Mouse (Mus musculus) cerebellum, adult 11-12 months (tissue): ENCODE results near the gene Cd24a.

Experiments
- DNase-seq: peaks from one replicate; pipeline ENCODE4 v3.0.0; 2022

Cd24a gene

DNA sequence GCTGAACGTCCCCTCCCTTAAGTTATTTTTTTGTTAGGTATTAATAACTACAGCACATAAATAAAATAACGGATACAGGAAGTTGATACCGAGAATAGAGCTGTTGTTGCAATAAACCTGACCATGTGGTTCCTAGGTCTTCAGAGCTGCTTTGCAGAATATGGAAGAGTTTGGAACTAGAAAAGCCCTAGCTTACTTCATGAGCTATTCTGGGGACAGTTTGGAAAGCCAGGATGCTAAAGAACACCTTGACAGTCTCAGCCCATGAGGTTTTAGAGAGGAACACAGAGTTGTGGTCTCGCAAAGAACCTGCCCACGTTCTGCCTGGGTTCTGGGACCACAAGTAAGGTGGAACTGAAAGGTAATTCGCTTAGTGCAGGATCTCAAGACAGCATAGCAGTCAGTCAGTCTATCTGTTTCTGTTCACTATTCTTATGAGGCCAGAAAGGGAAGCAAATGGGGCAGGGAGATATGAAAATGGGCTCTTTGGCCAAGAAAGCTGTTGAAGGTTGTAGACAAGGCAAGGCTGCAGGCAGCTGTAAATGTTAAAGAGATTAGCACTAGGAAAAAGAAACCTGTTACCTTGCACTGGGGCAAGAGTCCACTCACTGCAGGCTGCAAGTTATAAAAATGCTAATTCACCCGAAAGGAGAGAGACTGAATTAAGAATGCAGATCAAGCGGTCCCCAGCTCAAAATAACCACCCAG lies 10.5 kb downstream of the Cd24a start:
- no peak for DNase-seq

DNA sequence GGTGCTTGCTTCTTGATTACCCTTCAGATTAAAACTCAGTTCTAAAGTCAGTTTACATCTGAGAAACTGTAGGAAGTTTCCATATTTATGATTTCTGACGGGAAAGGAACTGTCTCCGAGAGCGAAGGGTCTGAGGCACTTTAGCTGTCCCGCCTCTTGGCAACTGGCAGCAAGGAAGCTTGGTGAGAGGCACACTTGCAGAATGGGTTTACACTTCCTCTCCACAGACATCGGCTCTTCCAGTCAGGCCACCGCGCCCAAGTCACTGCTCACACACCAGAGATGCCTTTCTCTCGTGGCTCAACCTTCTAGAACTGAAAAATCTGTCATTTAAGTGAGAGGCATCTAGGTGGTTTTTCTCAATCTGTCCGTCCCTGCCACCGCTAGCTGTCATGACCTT lies 13.4 kb downstream of the Cd24a start:
- no peak for DNase-seq

DNA sequence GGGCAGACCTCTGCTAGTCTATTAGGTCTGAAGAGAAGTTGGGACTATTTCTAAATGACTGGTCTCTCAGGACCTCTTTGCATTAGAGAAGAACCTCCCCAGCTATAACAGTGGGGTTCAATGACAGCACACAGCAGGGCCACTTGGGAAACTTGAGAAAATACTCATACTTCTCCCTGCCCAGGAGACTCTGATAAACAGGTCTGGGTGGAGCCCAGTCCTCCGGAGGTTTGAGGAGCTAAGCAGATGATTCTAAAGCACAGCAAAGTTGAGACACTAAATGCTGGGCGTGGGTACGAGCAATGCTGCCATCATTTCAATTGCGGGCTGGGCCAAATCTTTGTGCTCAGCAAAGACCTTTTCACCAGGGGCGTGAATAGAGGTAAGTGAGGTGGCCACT lies 15.1 kb downstream of the Cd24a start:
- no peak for DNase-seq

DNA sequence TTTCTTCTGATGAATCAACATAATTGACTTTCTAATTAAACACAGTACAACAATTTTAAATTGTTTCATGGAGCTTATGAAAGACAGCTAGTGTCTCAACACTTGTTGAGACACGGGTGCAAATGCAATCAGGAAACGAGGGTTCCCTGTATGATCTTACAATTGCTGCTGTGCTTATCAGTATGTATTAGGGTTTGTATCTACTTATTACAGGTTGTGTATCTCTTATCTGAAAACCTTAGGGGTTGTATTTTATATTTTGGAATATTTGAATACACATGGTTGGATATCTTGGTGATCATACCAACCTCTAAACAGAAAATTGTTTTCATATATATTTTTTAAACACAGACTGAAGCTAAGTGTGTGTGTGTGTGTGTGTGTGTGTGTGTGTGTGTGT lies 16.1 kb downstream of the Cd24a start:
- DNase-seq: no peak

DNA sequence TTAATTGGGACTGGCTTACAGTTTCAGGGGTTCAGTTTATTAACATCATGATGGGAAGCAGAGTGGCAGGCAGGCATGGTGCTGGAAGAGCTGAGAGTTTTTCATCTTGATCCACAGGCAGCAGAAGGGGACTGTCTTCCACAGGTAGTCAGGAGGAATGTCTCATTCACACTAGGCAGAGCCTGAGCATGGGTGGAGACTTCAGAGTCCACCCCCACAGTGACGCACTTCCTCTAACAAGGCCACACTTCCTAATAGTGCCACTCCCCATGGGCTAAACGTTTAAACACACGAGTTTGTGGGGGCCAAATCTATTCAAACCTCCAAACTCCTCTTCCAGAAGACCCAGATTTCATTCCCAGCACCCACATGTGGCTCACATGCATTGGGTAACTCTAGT lies 16.8 kb downstream of the Cd24a start:
- no peak for DNase-seq

DNA sequence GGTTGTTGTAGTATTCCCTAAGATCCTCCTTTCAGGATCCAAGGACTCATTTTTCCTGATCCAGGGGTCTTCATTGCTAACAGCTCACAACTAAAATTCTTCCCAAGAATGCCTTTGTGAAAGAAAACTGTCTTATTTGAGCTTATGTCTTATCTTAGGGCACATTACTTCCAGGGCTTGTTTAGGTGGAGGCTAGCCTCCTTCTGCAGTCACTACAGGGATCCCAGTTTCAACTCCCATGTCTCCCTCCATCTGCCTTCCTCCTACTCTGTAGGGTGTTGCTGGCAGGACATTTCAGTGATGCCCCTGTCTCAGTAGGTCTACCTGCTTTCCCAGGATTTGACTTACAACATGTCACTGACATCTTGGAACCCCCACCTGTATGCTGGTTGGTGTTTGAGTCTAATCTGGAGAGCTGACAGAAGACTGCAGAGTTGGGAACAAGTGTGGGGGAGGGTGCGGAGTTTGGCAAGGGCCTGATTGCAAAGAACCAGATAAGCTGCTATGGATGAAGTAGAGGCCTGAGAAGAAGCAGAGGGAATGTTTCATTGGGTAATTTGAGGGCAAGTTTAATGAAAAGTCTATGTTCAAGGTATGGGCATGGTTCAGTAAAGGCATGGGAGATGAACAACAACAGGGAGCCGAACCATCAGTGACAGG lies 20.1 kb downstream of the Cd24a start:
- DNase-seq: no peak

DNA sequence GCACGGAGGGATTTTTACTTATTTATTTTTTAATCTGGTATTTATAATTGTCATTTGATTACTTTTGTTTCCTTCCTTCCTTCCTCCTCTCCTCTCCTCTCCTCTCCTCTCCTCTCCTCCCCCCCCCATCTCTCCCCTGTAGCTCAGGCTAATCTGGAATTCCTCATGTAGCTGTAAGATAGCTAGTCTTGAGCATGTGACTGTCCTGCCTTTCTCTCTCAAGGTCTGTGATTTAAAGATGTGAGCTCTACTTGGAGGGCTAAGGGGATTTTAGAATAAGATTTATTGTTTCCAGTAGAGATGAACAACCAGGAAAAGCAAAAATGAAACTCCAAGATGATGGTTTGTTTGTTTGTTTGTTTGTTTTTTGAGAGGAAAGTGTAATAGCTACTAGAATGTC lies 23.0 kb downstream of the Cd24a start:
- no peak for DNase-seq

DNA sequence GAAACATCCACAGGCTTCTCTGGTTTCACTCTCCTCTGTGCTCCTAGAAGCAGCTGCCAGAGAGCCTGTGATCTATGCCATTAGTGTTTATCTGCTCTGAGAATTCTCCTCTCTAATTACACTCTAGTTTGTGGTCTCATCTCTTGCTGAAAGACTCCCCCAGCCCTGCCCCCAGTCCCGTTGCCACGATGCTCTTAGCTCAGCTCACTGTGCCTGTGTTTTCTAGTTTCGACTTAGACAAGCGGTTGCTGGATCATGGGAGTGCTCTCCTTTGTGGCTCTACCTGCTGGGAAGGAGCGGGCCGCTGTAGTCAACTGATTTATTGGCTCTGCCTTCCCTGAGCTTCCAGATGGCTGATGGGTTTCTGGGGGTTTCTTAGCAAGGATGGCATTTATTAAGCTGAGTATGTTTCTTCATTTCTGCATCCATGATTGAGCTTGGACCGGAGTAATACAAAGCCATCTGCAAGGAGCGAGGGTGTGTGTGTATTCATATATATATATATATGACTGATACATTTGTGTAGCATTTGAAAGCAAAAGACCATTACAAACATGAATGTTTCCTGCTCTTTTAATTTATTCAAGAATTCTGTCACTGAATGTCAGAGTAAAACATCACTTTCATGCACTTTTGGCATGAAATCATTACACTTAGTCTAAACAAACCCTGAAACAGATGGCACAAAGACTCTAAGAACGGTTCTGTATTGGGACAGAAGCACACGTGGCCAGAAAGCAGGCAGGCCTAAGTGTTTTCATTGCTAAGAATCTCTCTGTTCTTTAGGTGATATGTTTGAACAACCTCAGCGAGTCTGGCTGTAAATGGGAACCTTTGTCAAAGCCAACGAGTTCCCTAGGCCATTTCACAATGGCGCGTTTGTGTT lies 23.7 kb downstream of the Cd24a start:
- no peak for DNase-seq

DNA sequence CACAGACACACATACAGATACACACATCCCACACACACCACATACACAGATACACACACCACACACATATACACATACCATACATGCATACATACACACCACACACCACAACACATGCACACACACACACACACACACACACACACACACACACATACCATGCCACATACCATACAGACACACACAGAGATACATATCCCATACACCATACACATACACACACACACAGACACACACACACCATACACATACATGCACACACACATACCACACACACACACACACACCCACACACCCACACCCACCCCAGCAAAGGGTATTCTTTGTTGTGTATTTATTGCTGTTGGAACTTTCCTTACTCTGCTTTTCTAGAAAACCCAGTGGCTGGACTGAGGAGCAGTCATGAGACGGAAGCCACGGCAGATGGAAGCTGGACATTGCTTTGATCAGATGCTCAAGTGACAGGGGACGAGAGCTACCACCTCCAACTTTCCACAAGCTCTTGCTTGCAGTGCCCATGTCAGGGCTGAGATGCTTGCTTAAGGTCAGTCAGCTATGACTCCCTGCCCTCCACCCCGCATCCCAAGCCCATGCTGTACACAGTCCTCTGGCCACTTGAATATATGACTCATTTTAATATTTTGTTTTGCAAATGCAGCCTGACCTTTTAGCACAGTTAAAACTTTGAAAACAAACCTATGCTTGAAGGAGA lies 26.0 kb downstream of the Cd24a start:
- no peak for DNase-seq

DNA sequence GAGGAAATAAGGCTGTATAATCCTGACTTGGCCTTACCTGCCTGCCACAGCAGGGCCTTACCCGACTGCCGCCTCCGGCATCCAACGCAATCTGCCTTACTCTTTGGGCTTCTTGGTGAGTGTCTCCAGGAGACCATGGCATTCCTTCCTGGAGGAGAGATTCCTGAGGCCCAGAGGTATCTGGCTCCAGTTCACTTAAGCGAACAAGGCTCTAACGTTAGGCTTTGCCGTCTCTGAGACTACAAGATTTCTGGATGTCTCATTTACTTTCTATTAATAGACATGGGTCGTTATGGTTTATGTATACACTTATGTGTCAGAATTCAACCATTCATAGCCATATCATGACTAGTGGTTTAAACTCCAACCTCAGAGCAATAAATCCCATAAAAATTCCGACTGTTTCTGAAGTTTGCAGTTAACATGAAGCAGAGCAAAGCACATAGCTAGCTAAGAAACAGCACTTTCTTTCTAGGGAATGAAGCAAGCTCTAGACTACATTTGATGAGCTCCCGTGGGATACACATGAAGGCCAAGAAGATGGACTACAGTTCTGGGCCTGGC lies 26.7 kb downstream of the Cd24a start:
- DNase-seq: no peak

DNA sequence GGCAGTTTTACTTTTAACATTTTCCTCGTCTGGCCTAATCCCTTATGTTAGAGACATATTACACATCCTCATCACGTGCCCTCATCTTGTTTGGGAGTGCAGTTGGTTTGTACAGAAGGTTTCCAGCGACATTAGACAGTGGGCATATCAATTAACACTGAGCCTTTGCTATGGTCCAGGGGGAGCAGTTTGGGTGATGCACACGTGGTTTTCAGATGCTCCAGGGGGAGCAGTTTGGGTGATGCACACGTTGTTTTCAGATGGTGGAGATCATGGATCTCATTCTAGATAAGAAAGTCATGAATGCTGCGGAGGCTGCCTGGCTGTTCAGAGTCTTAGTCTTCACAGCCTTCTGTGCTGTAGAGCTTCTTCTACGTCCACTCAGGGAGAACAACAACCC lies 27.8 kb downstream of the Cd24a start:
- DNase-seq: no peak

DNA sequence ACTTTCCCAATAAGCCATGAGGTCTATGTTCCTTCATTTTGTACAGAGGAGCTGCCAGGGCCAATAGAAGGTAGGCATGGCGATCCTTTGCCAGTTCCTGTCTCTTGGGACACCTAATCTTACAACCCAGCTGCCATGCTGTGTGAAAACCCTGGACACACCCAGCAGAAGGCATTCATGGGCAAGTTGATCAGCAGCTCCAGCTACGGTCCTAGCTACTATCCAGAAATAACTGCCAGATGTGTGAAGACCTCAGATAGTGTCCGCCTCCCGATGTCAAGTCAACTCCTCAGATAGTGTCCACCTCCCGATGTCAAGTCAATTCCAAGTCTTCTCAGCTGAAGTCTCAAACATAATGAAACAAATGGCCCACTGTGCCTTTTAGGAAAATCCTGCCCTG lies 31.4 kb downstream of the Cd24a start:
- DNase-seq: no peak

DNA sequence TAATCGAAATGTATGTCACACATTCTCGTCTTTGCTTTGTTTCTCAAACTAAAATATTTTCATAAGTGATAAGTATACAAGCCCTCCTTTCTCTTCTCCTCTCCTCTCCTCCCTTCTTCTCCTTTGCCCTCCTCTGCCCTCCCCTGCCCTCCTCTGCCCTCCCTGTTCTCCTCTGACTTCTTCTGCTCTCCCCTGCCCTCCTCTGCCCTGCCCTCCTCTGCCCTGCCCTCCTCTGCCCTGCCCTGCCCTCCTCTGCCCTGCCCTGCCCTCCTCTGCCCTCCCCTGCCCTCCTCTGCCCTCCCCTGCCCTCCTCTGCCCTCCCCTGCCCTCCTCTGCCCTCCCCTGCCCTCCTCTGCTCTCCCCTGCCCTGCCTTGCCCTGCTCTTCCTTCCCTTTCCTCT lies 31.9 kb downstream of the Cd24a start:
- no peak for DNase-seq

DNA sequence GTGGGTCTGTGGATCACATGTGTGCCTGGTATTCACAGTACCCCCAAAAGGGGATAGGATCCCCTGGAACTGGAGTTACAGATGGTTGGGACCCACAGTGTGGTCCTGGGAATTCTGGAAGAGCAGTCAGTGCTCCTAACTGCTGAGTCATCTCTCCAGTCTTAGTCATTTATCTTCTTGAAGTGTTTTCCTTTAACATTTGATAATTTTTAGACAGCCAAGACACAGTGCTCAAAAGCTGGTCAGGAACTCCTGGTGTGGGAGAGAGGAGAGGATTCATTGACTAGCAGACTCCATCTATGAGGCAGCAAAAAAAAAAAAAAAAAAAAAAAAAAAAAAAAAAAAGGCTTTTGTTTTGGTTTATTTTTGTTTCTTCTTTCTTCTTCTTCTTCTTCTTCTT lies 33.0 kb downstream of the Cd24a start:
- no peak for DNase-seq

DNA sequence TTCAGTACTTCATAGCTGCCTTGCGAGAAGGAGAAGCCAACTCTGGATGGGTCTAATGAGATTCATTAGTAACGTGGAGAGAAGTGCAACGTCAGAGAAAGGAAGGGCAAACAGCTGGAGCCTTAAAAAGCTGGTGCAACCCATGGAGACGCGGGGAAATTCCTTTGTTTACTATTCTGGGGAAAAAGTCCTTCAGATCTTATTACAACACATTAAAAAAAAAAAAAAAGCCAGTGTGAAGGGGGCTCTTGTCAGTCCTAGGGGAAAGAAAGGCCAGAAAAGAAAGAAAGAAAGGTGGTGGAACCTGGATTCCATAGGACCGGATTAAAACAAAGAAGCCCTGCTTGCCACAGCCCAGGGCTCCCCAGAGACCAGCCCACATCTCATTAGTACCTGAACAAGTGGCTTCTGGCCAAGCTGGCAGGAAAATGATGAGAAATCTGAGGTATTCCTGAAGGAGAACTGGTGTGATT lies 41.0 kb downstream of the Cd24a start:
- no peak for DNase-seq

DNA sequence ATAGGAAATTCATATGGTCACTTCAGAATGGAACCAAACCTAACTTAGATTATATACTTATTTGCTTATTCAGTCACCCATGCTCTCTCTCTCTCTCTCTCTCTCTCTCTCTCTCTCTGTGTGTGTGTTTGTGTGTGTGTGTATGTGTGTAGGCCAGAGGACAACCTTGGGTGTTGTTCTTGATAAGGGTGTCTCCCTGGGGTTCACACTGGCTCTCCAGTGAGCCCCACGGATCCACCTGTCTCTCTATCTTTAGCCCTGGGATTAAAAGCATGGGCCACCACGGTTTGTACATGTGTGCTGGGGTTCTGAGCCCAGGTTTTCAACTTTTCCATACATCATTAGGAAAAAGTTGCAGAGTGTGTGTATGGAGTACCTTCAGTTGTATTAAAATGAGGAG lies 41.9 kb downstream of the Cd24a start:
- no peak for DNase-seq

DNA sequence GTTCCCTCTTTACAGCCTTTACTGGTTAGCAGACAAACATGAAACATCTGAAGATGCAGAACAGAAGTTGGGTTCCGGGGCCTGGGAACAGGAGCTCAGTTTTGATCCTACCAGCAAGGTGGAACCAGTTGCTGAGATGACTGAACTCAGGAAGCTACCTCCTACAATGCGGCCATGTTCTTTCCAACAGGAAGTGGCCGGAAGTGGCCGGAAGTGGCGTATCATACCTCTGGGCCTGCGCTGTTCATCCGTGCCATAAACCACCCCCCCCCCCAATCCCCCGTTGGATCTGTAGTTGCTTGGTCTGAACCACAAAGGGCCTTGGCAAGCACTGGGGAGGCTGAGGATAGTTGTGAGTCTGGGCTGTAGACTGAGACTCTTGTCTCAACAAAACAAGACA lies 45.4 kb downstream of the Cd24a start:
- DNase-seq: no peak

DNA sequence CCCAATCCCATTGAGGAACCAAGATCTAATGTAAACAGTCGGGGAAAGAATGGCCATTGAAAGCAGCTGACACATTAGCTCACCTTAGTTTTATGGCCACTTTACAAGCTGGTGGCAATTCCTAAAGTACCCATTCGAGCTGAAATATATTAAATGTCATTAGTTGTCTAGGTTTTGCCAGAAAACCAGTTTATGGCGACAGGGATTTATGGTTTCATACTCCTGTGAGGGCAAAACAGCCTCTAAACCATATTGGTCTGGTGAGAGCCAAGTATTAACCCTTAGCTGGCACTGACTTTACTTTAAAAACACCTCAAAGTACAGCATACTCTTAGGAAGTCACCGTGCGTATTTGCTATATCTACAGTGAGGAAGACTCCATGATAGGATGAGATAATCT lies 46.3 kb downstream of the Cd24a start:
- no peak for DNase-seq

DNA sequence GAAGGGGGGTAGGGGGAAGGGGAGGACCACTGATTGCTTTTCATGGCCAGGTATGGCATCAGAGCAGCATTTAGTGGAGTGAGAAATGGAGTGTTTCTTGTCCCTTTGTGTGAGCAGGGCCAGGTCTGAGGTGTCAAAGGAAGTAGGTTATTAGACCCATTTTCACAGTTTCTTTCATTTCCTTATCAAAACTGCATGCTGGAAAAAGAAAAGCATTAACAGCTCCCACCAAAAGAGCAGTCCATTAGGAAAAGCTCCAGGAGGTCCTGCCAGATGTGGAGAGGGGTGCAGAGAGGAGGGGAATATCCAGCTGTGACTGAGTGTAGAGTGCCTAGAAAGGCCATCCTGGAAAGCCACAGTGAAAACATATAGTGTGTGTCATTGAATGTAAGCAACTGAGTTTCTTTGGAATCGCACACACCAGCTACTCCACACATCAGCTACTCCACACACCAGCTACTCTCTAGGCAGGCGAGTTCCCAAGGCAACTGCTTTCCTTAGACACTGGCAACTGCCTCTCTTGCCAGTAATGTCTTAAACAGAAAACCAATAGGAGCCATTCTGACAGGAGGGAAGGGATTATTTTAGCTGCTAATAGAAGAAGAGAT lies 46.8 kb downstream of the Cd24a start:
- no peak for DNase-seq

DNA sequence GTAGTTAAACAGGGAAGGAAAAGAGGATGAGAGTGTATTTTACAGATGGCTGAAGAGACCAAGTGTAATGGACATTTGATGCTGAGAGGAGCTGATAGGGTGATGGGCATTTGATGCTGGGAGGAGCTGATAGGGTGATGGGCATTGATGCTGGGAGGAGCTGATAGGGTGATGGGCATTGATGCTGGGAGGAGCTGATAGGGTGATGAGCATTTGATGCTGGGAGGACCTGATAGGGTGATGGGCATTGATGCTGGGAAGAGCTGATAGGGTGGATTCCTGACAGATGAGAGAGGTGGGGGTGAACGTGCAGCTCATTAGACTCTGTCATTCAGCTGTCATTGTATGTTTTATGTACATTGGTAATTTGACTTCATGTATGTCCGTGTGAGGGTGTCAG lies 47.5 kb downstream of the Cd24a start:
- no peak for DNase-seq

DNA sequence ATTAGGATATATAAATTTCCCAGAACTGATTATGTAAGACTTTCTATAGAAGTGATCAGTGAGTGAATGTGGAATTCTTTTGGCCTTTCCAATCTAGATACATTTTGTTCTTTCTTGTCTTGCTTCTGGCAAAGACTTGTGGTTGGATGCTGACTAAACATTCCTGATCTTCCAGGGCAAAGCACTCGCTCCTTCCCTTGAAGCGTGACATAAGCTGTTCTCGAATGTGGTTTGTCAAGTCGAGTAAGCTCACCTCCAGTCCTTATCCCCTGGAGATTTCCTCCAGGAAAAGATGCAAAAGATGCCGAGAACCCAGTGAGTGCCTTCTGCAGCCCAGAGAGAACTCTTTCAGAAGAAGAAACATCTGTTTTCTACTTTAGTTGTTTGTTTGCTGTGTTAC lies 51.1 kb downstream of the Cd24a start:
- DNase-seq: no peak

DNA sequence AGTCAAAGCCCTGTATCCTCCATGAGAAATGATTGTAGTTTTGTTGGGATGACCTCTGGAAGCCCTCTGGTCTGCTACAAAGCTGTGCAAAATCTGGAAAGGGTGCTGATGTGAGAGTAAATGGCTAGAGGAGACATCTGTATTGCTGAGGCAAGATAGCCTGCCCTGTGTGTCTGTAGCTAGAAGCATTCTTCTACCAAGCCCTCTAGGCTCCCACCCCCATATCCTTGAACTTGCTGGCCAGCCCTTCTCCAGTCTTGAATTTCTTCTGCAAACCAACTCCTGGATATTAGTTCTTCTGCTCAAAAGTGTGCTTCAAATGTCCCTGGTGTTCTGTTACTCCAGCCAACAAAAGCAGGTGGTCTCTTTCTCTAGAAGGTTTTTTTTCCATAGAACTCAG lies 51.8 kb downstream of the Cd24a start:
- no peak for DNase-seq

DNA sequence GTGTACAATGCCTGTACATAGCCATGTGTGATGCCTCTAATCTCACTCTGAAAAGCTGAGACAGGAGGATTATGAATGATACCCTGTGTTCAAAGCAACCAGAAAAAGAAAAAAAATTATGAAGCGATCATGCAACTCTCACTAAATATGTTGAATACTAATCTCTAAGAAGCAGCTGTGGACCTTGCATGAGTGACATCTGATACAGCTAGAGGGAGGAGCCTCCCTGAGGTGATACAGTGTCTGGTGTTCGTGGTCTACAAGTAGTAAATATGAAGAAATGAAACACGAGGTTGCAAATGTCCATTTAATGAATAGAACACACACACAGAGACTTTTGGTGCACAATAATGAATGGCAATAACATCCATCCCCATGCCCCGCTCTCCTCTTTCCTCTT lies 52.5 kb downstream of the Cd24a start:
- DNase-seq: no peak
